In genomic region chr12:100525939-100526338, GRCm38 (mm10) we compare ENCODE assay signal across 26 mouse cellular contexts. TPM values are rescaled to one million over a fixed set of nuclear protein-coding genes. Genes with fewer than 3 reads are reported as not detected.
DNase-seq lines count a peak whose midpoint lies in the region; ATAC-seq lines count a peak whose summit lies in the region.
"Had no signal": no experiment of that assay in that cellular context is flagged by ENCODE, and none has a peak within 500 bp of the region (broad histone marks: within the 10 kb centered on the region; RNA-seq: fewer than 3 reads in every experiment).

No protein-coding gene starts in this region.

- no peak overlapping the region for H3K4me3 ChIP-seq in forebrain, embryonic 10.5 days
- no peak overlapping the region for H3K4me3 ChIP-seq in forebrain, embryonic 14.5 days (ENCODE audit: low read depth, low read length)
- H3K4me3 ChIP-seq: embryonic facial prominence, embryonic 15.5 days; heart, embryonic 15.5 days; hindbrain, embryonic 15.5 days; limb, embryonic 10.5 days; midbrain, embryonic 15.5 days; neural tube, embryonic 13.5 days had no signal

- H3K27me3 ChIP-seq in forebrain, embryonic 10.5 days (ENCODE audit: poor library complexity, severe bottlenecking) = peaks cover 10% of the 10 kb centered on the region
- H3K27me3 ChIP-seq in forebrain, embryonic 14.5 days (replicated peaks; ENCODE audit: control insufficient read depth, insufficient read depth, low read length) = no peaks in the 10 kb centered on the region
- H3K27me3 ChIP-seq: embryonic facial prominence, embryonic 15.5 days; heart, embryonic 15.5 days; hindbrain, embryonic 15.5 days; midbrain, embryonic 15.5 days; neural tube, embryonic 13.5 days had no signal

- no peaks in the 10 kb centered on the region for H3K36me3 ChIP-seq in forebrain, embryonic 10.5 days (replicated peaks)
- no peaks in the 10 kb centered on the region for H3K36me3 ChIP-seq in forebrain, embryonic 14.5 days (ENCODE audit: control insufficient read depth, insufficient read depth, low read length)
- H3K36me3 ChIP-seq: embryonic facial prominence, embryonic 15.5 days; heart, embryonic 15.5 days; hindbrain, embryonic 15.5 days; limb, embryonic 10.5 days; midbrain, embryonic 15.5 days; neural tube, embryonic 13.5 days had no signal

- no peak overlapping the region for H3K9ac ChIP-seq in forebrain, embryonic 14.5 days (ENCODE audit: low read length)
- H3K9ac ChIP-seq: embryonic facial prominence, embryonic 15.5 days; heart, embryonic 15.5 days; hindbrain, embryonic 15.5 days; midbrain, embryonic 15.5 days; neural tube, embryonic 13.5 days had no signal

- H3K27ac ChIP-seq in forebrain, embryonic 10.5 days = no peak overlapping the region
- no peak overlapping the region for H3K27ac ChIP-seq in forebrain, embryonic 14.5 days (ENCODE audit: low read depth, low read length)
- H3K27ac ChIP-seq: embryonic facial prominence, embryonic 15.5 days; heart, embryonic 15.5 days; hindbrain, embryonic 15.5 days; limb, embryonic 10.5 days; midbrain, embryonic 15.5 days; neural tube, embryonic 13.5 days had no signal

- peak; percentile 12 for DNase-seq in forebrain, embryonic 10.5 days (ENCODE audit: extremely low spot score, low spot score)
- DNase-seq in forebrain, embryonic 14.5 days (ENCODE audit: low spot score) = no peak
- DNase-seq in testis, postnatal 10 days (ENCODE audit: low spot score) = peak; percentile 21
- DNase-seq in testis, postnatal 14 days (ENCODE audit: low spot score) = no peak
- peak; percentile 41 for DNase-seq in adrenal gland, postnatal 25 days
- DNase-seq in embryo, embryonic 11 days = no peak
- no peak for DNase-seq in cerebellum, adult 9-11 months
- no peak for DNase-seq in thymus, postnatal 0 days (ENCODE audit: low spot score)
- DNase-seq: cerebellum, adult 2 months; heart, postnatal 4 days; kidney, adult 9 months; kidney, postnatal 14 days; liver; lung, adult 2 months; lung, postnatal 14 days; retina, postnatal 1 day; right cerebral cortex, postnatal 25 days; spleen, adult 18-20 months; thymus, postnatal 36 days had no signal

- H3K4me1 ChIP-seq in forebrain, embryonic 10.5 days = peaks cover 38% of the 10 kb centered on the region
- peaks cover 5% of the 10 kb centered on the region for H3K4me1 ChIP-seq in forebrain, embryonic 14.5 days (ENCODE audit: control insufficient read depth, insufficient read depth, low read length)

- no peak for ATAC-seq in forebrain, embryonic 14.5 days
- ATAC-seq: forebrain, embryonic 16.5 days; midbrain, embryonic 15.5 days had no signal

- H3K4me2 ChIP-seq in forebrain, embryonic 14.5 days (ENCODE audit: low read length) = no peak overlapping the region
- H3K4me2 ChIP-seq: embryonic facial prominence, embryonic 15.5 days; heart, embryonic 15.5 days; hindbrain, embryonic 15.5 days; midbrain, embryonic 15.5 days; neural tube, embryonic 13.5 days had no signal

- no peaks in the 10 kb centered on the region for H3K9me3 ChIP-seq in forebrain, embryonic 10.5 days
- no peaks in the 10 kb centered on the region for H3K9me3 ChIP-seq in forebrain, embryonic 14.5 days (replicated peaks; ENCODE audit: control insufficient read depth, low read length)
- H3K9me3 ChIP-seq: embryonic facial prominence, embryonic 15.5 days; heart, embryonic 15.5 days; hindbrain, embryonic 15.5 days; limb, embryonic 10.5 days; midbrain, embryonic 15.5 days; neural tube, embryonic 13.5 days had no signal

- WGBS in forebrain, embryonic 10.5 days = 78% methylated on average over 1 of the region's 1 CpGs
- 92% methylated on average over 1 of the region's 1 CpGs for WGBS in forebrain, embryonic 14.5 days

RNA-seq across cellular contexts. Expression of gene Ttc7b, which starts 5.3 kb away (rescaled TPM):
- polyA plus RNA-seq in forebrain, embryonic 10.5 days (2016; fragmentation: Nextera tagmentation; extraction: Ambion mirVana) = 4.6 and 5.5 TPM in 2 replicates
- 6.0 and 6.3 TPM in 2 replicates for polyA plus RNA-seq in forebrain, embryonic 14.5 days (2014; fragmentation: Nextera tagmentation; extraction: Ambion mirVana)
- total RNA-seq in adrenal gland, postnatal 25 days (2021) = 72.3 and 92.8 TPM in 2 replicates
- polyA plus RNA-seq in thymus, postnatal 0 days (2015; fragmentation: Nextera tagmentation; extraction: Ambion mirVana) = 5.3 and 7.3 TPM in 2 replicates

Comparison
In these comparisons a context has a peak if more than half of its experiments do, and no peak if none do; other contexts are left out.
1. DNase-seq: peak in forebrain, embryonic 10.5 days (single experiment), testis, postnatal 10 days (single experiment) and adrenal gland, postnatal 25 days (single experiment); none in forebrain, embryonic 14.5 days (single experiment), testis, postnatal 14 days (single experiment), embryo, embryonic 11 days (single experiment), cerebellum, adult 9-11 months (single experiment) and thymus, postnatal 0 days (single experiment).